Mouse (Mus musculus) cortical plate, adult 2 months (tissue): ENCODE results near the gene Syt6.

Source experiments
- CTCF ChIP-seq: fragments of 200-500 bp; IDR thresholded peaks from 2 replicates; pipeline ENCODE4 v1.5.1; 2011; ENCODE audit warnings: mild to moderate bottlenecking, control low read depth, low read length; ENCODE audit not compliant: insufficient read depth; ENCODE audit errors: extremely low read depth
- POLR2A ChIP-seq: fragments of 200-500 bp; IDR thresholded peaks from 2 replicates; pipeline ENCODE4 v1.6.1; 2011; ENCODE audit warnings: mild to moderate bottlenecking, low read length, control low read depth; ENCODE audit not compliant: insufficient read depth; ENCODE audit errors: extremely low read depth

DNA sequence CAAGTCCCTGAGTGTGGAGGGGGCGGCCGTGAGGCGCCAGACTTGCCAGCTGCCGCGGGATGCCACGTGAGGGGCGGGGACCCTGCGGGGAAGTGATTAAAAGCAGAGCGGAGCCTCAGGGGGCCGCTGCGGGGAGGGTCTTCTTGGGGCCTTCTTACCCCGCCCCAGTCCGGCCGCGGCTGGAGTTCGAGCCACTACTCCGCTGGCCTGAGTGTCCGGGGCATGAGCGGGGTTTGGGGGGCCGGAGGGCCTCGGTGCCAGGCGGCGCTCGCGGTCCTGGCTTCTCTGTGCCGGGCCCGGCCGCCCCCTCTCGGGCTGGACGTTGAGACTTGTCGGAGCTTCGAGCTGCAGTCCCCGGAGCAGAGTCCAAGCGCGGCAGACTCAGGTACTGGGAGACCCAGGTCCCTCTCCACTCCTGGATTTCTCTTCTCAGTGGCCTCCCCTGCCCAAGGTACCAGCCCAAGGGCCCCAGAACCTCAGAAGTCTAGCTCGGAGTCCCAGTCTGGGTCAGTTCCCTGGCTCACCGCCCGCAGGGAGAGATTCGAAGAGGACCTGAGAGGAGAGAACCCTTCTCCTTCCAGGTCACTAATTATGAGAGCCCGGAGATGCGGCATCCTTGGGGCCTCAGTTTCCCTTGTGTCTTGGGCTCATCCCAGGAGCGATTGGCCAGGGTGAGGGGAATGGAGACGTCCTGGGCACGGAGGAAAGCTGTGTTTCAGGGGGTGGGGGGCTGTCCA is at the start of gene Syt6:
- TF ChIP-seq POLR2A (no peak), CTCF (no peak)
